Mouse (Mus musculus) liver, postnatal 0 days (tissue): Measurements from ENCODE around the gene Prph2.

ENCODE experiments used
- CTCF ChIP-seq: sonication (generic); IDR thresholded peaks from 2 replicates; pipeline ENCODE4 v1.5.1; 2016; ENCODE audit warnings: antibody characterized with exemption, low read depth
- EP300 ChIP-seq: IDR thresholded peaks from 2 replicates; pipeline ENCODE4 v1.6.1; 2016; ENCODE audit warnings: antibody characterized with exemption, low read depth, mild to moderate bottlenecking

DNA sequence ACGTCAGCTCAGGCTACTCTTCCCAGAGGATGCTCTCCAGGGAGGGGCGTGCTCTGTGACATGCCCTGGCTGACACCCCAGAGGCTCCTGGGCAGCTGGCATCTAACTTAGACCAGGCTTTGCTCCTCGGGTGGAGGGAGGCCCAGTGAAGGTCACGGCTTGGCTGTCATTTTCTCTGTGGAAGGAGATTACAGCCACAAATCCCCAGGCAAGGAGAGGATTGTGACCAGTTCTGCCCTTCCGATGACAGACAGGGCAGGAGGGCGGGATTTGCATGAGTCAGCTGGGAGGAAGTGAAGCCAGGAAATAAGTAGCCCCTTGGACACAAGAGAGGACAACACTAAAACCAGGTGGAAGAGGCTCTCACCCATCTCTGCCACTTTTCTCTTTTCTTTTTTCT lies 2.1 kb downstream of the Prph2 start:
- no peak for TF ChIP-seq EP300
- no peak for TF ChIP-seq CTCF
